Mouse (Mus musculus) intestine, postnatal 0 days (tissue): ENCODE measurements at regions not wholly inside any gene's neighbourhood (a gene's known extent, or its start where the extent isn't known, plus 50 kb on each side); places are given as distances from the start of the nearest gene placed in this dataset.

ENCODE experiments used
- ATAC-seq: fragments of 200-750 bp; cut with Nextera tagmentation; 2 replicates; pipeline ENCODE4 v1.8.0; 2017; ENCODE audit warnings: mild to moderate bottlenecking, moderate TSS enrichment, moderate library complexity
- H3K27ac ChIP-seq: fragments of 300-500 bp; sonication (generic); 2 replicates; pipeline ENCODE4 v1.5.1; 2014; ENCODE audit warnings: mild to moderate bottlenecking, low read depth, low read length, moderate library complexity
- H3K27me3 ChIP-seq: fragments of 300-500 bp; sonication (generic); replicated peaks from 2 replicates; pipeline ENCODE4 v1.6.1; 2014; ENCODE audit warnings: low read length, mixed read lengths; ENCODE audit not compliant: control insufficient read depth, insufficient read depth
- H3K36me3 ChIP-seq: fragments of 300-500 bp; sonication (generic); 2 replicates; pipeline ENCODE4 v1.6.1; 2014; ENCODE audit warnings: mild to moderate bottlenecking, moderate library complexity; ENCODE audit not compliant: control insufficient read depth, insufficient read depth
- H3K4me1 ChIP-seq: fragments of 300-500 bp; sonication (generic); replicated peaks from 2 replicates; pipeline ENCODE4 v1.6.1; 2014; ENCODE audit warnings: antibody characterized with exemption, low read length, mixed read lengths; ENCODE audit not compliant: control insufficient read depth, insufficient read depth
- H3K4me2 ChIP-seq: fragments of 300-500 bp; sonication (generic); replicated peaks from 2 replicates; pipeline ENCODE4 v1.6.1; 2014; ENCODE audit warnings: low read depth, mild to moderate bottlenecking, moderate library complexity
- H3K4me3 ChIP-seq: fragments of 300-500 bp; sonication (generic); 2 replicates; pipeline ENCODE4 v1.5.1; 2014; ENCODE audit warnings: low read depth, low read length
- H3K9ac ChIP-seq: fragments of 300-500 bp; sonication (generic); 2 replicates; pipeline ENCODE4 v1.6.1; 2014; ENCODE audit warnings: mild to moderate bottlenecking, low read depth, low read length
- H3K9me3 ChIP-seq: fragments of 300-500 bp; sonication (generic); 2 replicates; pipeline ENCODE4 v1.6.1; 2016; ENCODE audit warnings: mixed run types; ENCODE audit not compliant: control insufficient read depth
- CTCF ChIP-seq: sonication (generic); IDR thresholded peaks from 2 replicates; pipeline ENCODE4 v1.5.1; 2016; ENCODE audit warnings: low read depth, mild to moderate bottlenecking, control low read depth, antibody characterized with exemption, moderate library complexity
- WGBS: fragments of 180-500 bp; shearing (Covaris S2); extraction: QIAGEN DNeasy Blood & Tissue Kit; methylation state at CpG from one replicate; pipeline ENCODE4 v1.1.7; 2014; 5-methylcytosine and 5-hydroxymethylcytosine counted together

- no peak for TF ChIP-seq CTCF
- ATAC-seq = no peak
- 64% methylated on average over 1 of the region's 1 CpGs for WGBS
Observed at GRCm38 (mm10) chr10:115758667-115759066, 58.0 kb upstream of the Tspan8 start.

More at GRCm38 (mm10) chr10:115758667-115759066, 58.0 kb upstream of the Tspan8 start:
- no peak overlapping the region for H3K4me2 ChIP-seq
- H3K4me3 ChIP-seq = no peak overlapping the region
- no peak overlapping the region for H3K27ac ChIP-seq
- H3K4me1 ChIP-seq = no peaks in the 10 kb centered on the region
- no peaks in the 10 kb centered on the region for H3K9me3 ChIP-seq
- H3K9ac ChIP-seq = no peak overlapping the region
- H3K27me3 ChIP-seq = no peaks in the 10 kb centered on the region
- no peaks in the 10 kb centered on the region for H3K36me3 ChIP-seq
